Mouse (Mus musculus) heart, adult 2 months (tissue): Measurements from ENCODE around the gene Acsf2. TPM values are rescaled to one million over a fixed set of nuclear protein-coding genes. Genes with fewer than 3 reads are reported as not detected.

ENCODE experiments used
- DNase-seq, 2 experiments: peaks; one replicate each; pipeline ENCODE4 v3.0.0; 2021
- H3K27ac ChIP-seq: fragments of 200-600 bp; 2 replicates; pipeline ENCODE4 v1.8.1; 2022
- H3K27me3 ChIP-seq: fragments of 200-500 bp; 2 replicates; pipeline ENCODE4 v1.6.1; 2012; ENCODE audit warnings: mild to moderate bottlenecking, low read length, inconsistent platforms, mixed read lengths; ENCODE audit not compliant: control insufficient read depth, insufficient read depth
- H3K36me3 ChIP-seq: fragments of 200-500 bp; 2 replicates; pipeline ENCODE4 v1.6.1; 2012; ENCODE audit warnings: low read length, inconsistent platforms; ENCODE audit not compliant: control insufficient read depth, insufficient read depth
- H3K4me1 ChIP-seq: fragments of 200-500 bp; 2 replicates; pipeline ENCODE4 v1.6.1; 2011; ENCODE audit warnings: low read length; ENCODE audit not compliant: control insufficient read depth, insufficient read depth
- H3K4me3 ChIP-seq: fragments of 200-600 bp; 2 replicates; pipeline ENCODE4 v1.8.1; 2022
- H3K79me2 ChIP-seq: fragments of 200-500 bp; replicated peaks from 2 replicates; pipeline ENCODE4 v1.6.1; 2012; ENCODE audit warnings: mild to moderate bottlenecking, inconsistent platforms, low read length, moderate library complexity, mixed read lengths; ENCODE audit not compliant: control insufficient read depth, insufficient read depth
- H3K9ac ChIP-seq: fragments of 200-500 bp; 2 replicates; pipeline ENCODE4 v1.6.1; 2012; ENCODE audit warnings: low read depth, mild to moderate bottlenecking, control low read depth, inconsistent platforms, low read length, mixed read lengths
- CTCF ChIP-seq: fragments of 200-600 bp; IDR thresholded peaks from 2 replicates; pipeline ENCODE4 v1.8.1; 2022; ENCODE audit warnings: antibody characterized with exemption, mild to moderate bottlenecking, moderate library complexity
- EP300 ChIP-seq: fragments of 200-500 bp; IDR thresholded peaks from 2 replicates; pipeline ENCODE4 v1.6.1; 2011; ENCODE audit warnings: low read depth, low read length, control low read depth; ENCODE audit not compliant: insufficient read depth
- POLR2A ChIP-seq: fragments of 200-500 bp; IDR thresholded peaks from 2 replicates; pipeline ENCODE4 v1.6.1; 2011; ENCODE audit warnings: mild to moderate bottlenecking, low read depth, low read length, control low read depth; ENCODE audit not compliant: insufficient read depth
- WGBS: fragments of 180-500 bp; shearing (Covaris S2); methylation state at CpG from one replicate; pipeline ENCODE4 v1.1.7; 2018; 5-methylcytosine and 5-hydroxymethylcytosine counted together
- intact Hi-C: fragments of 180-260 bp; cut with DNase I; formaldehyde crosslinking; loops from one replicate; pipeline ENCODE4 v1.15.1; 2025
- polyA plus RNA-seq: library from polyadenylated mRNA; depleted of rRNA; stranded (reverse); fragments of >200 nt; gene quantifications from 2 replicates; pipeline ENCODE4 v1.2.3, GENCODE M21; 2012
- total RNA-seq, 2 experiments: library from RNA; stranded (reverse); gene quantifications; 2 replicates each; pipeline ENCODE4 v1.2.3; 2021

The Acsf2 gene
- total and polyA plus RNA-seq, 3 experiments, result 19.8 to 26.4 (median 21.0) TPM

DNA sequence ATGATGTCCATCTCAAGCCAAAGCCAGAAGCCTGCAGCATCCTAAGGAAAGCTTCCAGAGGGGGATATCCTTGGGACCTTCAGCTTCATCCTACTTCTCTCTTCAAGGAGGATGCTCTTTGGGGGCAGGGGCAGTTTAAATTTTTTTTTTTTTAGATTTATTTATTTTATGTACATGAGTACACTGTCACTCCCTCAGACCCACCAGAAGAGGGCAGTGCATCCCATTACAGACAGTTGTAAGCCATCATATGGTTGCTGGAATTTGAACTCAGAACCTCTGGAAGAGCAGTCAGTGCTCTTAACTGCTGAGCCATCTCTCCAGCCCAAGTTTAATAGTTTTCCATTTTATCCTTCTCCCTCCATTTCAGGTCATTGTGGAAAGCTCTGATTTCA, 19.8 kb upstream of the Acsf2 start:
- H3K27ac ChIP-seq, result no peak overlapping the region
- no peaks in the 10 kb centered on the region for H3K36me3 ChIP-seq
- H3K79me2 ChIP-seq, result no peaks in the 10 kb centered on the region
- DNase-seq, result no peak
- no peaks in the 10 kb centered on the region for H3K4me1 ChIP-seq
- intact Hi-C loops, result no loop called here
- TF ChIP-seq CTCF (peak; percentile 56), POLR2A (no peak), EP300 (no peak)
- H3K27me3 ChIP-seq, result no peaks in the 10 kb centered on the region
- no peak overlapping the region for H3K4me3 ChIP-seq
- H3K9ac ChIP-seq, result no peak overlapping the region

- intact Hi-C loops, result no loop called here
- H3K27ac ChIP-seq, result no peak overlapping the region
- H3K4me3 ChIP-seq, result no peak overlapping the region
- no peaks in the 10 kb centered on the region for H3K36me3 ChIP-seq
- WGBS, result 44% methylated on average over 6 of the region's 6 CpGs
- DNase-seq, result no peak
- no peaks in the 10 kb centered on the region for H3K79me2 ChIP-seq
- H3K9ac ChIP-seq, result no peak overlapping the region
- no peaks in the 10 kb centered on the region for H3K4me1 ChIP-seq
- H3K27me3 ChIP-seq, result no peaks in the 10 kb centered on the region
- TF ChIP-seq POLR2A, result no peak
- TF ChIP-seq CTCF, result no peak
- no peak for TF ChIP-seq EP300
These were observed 19.2 kb upstream of the Acsf2 start for GRCm38 (mm10) chr11:94620766-94621457.

DNA sequence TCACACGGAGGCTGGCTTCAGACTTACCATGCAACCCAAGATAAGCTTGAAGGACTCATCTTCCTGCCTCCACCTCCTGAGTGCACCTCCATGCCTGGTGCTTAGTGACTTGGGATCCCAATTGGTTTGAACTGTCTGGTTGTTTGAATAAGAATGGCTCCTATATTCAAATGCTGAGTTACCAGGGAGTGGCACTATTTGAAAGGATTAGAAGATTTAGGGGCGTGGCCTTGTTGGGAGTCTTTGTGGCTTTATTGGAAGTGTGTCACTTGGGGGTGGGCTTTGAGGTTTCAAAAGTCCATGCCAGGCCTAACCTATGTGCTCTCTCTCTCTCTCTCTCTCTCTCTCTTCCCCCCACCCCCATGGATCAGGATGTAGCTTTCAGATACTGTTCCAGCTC, 16.0 kb upstream of the Acsf2 start:
- intact Hi-C loops, result loop anchor here (5.0 kb wide), 1 partner anchor 65 kb away; no protein-coding TSS in a partner anchor
- TF ChIP-seq EP300 (no peak), POLR2A (no peak), CTCF (no peak)
- H3K79me2 ChIP-seq, result no peaks in the 10 kb centered on the region
- H3K4me3 ChIP-seq, result no peak overlapping the region
- H3K27me3 ChIP-seq, result no peaks in the 10 kb centered on the region
- no peak overlapping the region for H3K27ac ChIP-seq
- WGBS, result 86% methylated on average over 2 of the region's 2 CpGs
- no peak overlapping the region for H3K9ac ChIP-seq
- DNase-seq, result no peak
- H3K36me3 ChIP-seq, result no peaks in the 10 kb centered on the region
- H3K4me1 ChIP-seq, result no peaks in the 10 kb centered on the region

GRCm38 (mm10) chr11:94615494-94615893, 13.8 kb upstream of the Acsf2 start:
- no peaks in the 10 kb centered on the region for H3K4me1 ChIP-seq
- H3K79me2 ChIP-seq, result no peaks in the 10 kb centered on the region
- H3K9ac ChIP-seq, result no peak overlapping the region
- H3K36me3 ChIP-seq, result no peaks in the 10 kb centered on the region
- TF ChIP-seq POLR2A (no peak), CTCF (no peak), EP300 (no peak)
- 10% methylated on average over 4 of the region's 4 CpGs for WGBS
- intact Hi-C loops, result loop anchor here (5.0 kb wide), 1 partner anchor 63 kb away; no protein-coding TSS in a partner anchor
- no peak for DNase-seq
- H3K27me3 ChIP-seq, result no peaks in the 10 kb centered on the region
- H3K27ac ChIP-seq, result no peak overlapping the region
- no peak overlapping the region for H3K4me3 ChIP-seq

DNA sequence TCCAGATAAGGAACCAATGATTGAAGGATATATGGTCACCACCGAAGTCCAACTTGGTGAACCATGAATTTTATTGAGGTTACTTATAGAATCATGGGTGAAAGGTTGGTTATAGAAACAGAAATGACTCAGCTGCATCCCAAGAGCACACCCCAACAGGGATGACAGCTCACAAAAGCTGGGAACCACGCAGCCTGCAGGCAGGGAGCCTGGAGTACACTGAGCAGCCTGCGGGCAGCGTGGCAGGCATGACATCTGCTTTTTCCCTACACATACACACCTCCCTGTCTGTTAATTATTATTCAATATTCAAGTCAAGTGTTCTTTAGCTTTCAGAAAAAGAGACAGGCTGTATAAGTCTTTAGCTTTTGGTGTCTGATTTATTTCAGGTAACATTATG, 12.9 kb upstream of the Acsf2 start:
- Histone ChIP-seq H3K9ac (no peak overlapping the region), H3K4me3 (no peak overlapping the region), H3K4me1 (no peaks in the 10 kb centered on the region), H3K27me3 (no peaks in the 10 kb centered on the region), H3K27ac (no peak overlapping the region), H3K79me2 (no peaks in the 10 kb centered on the region), H3K36me3 (no peaks in the 10 kb centered on the region)
- TF ChIP-seq CTCF, result no peak
- no peak for TF ChIP-seq EP300
- 77% methylated on average over 4 of the region's 4 CpGs for WGBS
- intact Hi-C loops, result loop anchor here (5.0 kb wide), 1 partner anchor 62 kb away; no protein-coding TSS in a partner anchor
- no peak for DNase-seq
